In genomic region chr11:104468751-104469268, GRCm38 (mm10) we compare ENCODE assay signal across 8 mouse cellular contexts. TPM values are rescaled to one million over a fixed set of nuclear protein-coding genes. Genes with fewer than 3 reads are reported as not detected.
A peak's percentile ranks its signal among the peaks of the same experiment; 100 is the strongest.
DNase-seq lines count a peak whose midpoint lies in the region; ATAC-seq and TF ChIP-seq lines count a peak whose summit lies in the region.

Gene Kansl1 (minus strand): TSS chr11:104468861.

- peak; percentile 31; the same call in 1 of the 2 replicates for ATAC-seq in cerebellum, adult (ENCODE audit: insufficient number of reproducible peaks, low FRiP score, low TSS enrichment)
- ATAC-seq in forebrain, embryonic 13.5 days = peak; percentile 79
- 0 out of 4 replicates have a peak, but pooled peaks of 1 of the 2 experiments have one; percentile 16 for ATAC-seq in hematopoietic stem cell, adult 5-6 weeks (replicated peaks in 1 of 2; ENCODE audit: insufficient read depth in 1 of 2, low FRiP score in 2 of 2, low TSS enrichment in 1 of 2, low read depth in 1 of 2, poor library complexity in 2 of 2, severe bottlenecking in 2 of 2)
- peak; percentile 85 for ATAC-seq in midbrain, embryonic 11.5 days (ENCODE audit: low FRiP score)

- 0 out of 2 replicates have a peak, but pooled peaks cover 2% of the 10 kb centered on the region for H3K27me3 ChIP-seq in spleen, adult 2 months (ENCODE audit: control insufficient read depth, insufficient read depth, low read length)
- no peaks in the 10 kb centered on the region for H3K27me3 ChIP-seq in forebrain, embryonic 13.5 days
- H3K27me3 ChIP-seq in limb, embryonic 10.5 days (ENCODE audit: low read depth, poor library complexity, severe bottlenecking) = no peaks in the 10 kb centered on the region
- H3K27me3 ChIP-seq in midbrain, embryonic 11.5 days (ENCODE audit: control insufficient read depth, insufficient read depth, low read length) = no peaks in the 10 kb centered on the region

- TF ChIP-seq CTCF in spleen, adult 2 months (IDR thresholded peaks at IDR 0.05; ENCODE audit: extremely low read depth, insufficient read depth, insufficient read length, insufficient replicate concordance) = no peak

- H3K4me1 ChIP-seq in spleen, adult 2 months (ENCODE audit: control insufficient read depth, insufficient read depth, insufficient read length) = no peaks in the 10 kb centered on the region; the same call in 1 of the 2 replicates
- peaks cover 21% of the 10 kb centered on the region for H3K4me1 ChIP-seq in forebrain, embryonic 13.5 days
- peaks cover 18% of the 10 kb centered on the region for H3K4me1 ChIP-seq in limb, embryonic 10.5 days
- peaks cover 8% of the 10 kb centered on the region; the same call in 1 of the 2 replicates for H3K4me1 ChIP-seq in midbrain, embryonic 11.5 days (ENCODE audit: control insufficient read depth, insufficient read depth, low read length)

- WGBS in spleen, adult 2 months = 1% methylated on average over 47 of the region's 69 CpGs
- WGBS in forebrain, embryonic 13.5 days = 0% methylated on average over 39 of the region's 69 CpGs
- WGBS in limb, embryonic 10.5 days = 1% methylated on average over 68 of the region's 69 CpGs
- WGBS in midbrain, embryonic 11.5 days = under 1% methylated on average over 49 of the region's 69 CpGs

- peak within 1 kb of the TSS; percentile 69 for H3K4me3 ChIP-seq in spleen, adult 2 months (ENCODE audit: extremely low read depth, insufficient read depth, insufficient read length)
- peak within 1 kb of the TSS; percentile 98 for H3K4me3 ChIP-seq in forebrain, embryonic 13.5 days
- H3K4me3 ChIP-seq in limb, embryonic 10.5 days = peak within 1 kb of the TSS; percentile 100
- H3K4me3 ChIP-seq in midbrain, embryonic 11.5 days (ENCODE audit: low read depth, low read length) = peak within 1 kb of the TSS; percentile 97

- H3K9me3 ChIP-seq in forebrain, embryonic 13.5 days (replicated peaks) = no peaks in the 10 kb centered on the region
- H3K9me3 ChIP-seq in limb, embryonic 10.5 days (replicated peaks) = no peaks in the 10 kb centered on the region
- no peaks in the 10 kb centered on the region for H3K9me3 ChIP-seq in midbrain, embryonic 11.5 days (ENCODE audit: control insufficient read depth, low read length)

- peak in 1 of 2 experiments; percentile 16 for DNase-seq in spleen, adult 2 months (ENCODE audit: low read depth in 1 of 2, low spot score in 2 of 2)
- no peak for DNase-seq in spleen, adult 12 weeks (ENCODE audit: low spot score)
- DNase-seq in limb, embryonic 10.5 days (ENCODE audit: low spot score) = peak; percentile 74
- DNase-seq in midbrain, embryonic 11.5 days (ENCODE audit: low spot score, missing footprints) = peak; percentile 93
- DNase-seq in urinary bladder, postnatal 14 days (ENCODE audit: low spot score) = peak; percentile 32

- TF ChIP-seq POLR2A in spleen, adult 2 months (IDR thresholded peaks at IDR 0.05; ENCODE audit: low read depth, low read length) = no peak

- H3K27ac ChIP-seq in spleen, adult 2 months (ENCODE audit: insufficient read depth, low read length) = peak within 1 kb of the TSS; percentile 22; the same call in 1 of the 2 replicates
- H3K27ac ChIP-seq in forebrain, embryonic 13.5 days = 0 out of 2 replicates have a peak within 1 kb of the TSS, but pooled peaks have one; percentile 38
- H3K27ac ChIP-seq in limb, embryonic 10.5 days = peak within 1 kb of the TSS; percentile 98
- peak within 1 kb of the TSS; percentile 50 for H3K27ac ChIP-seq in midbrain, embryonic 11.5 days (ENCODE audit: low read depth, low read length)

- peak within 1 kb of the TSS; percentile 80 for H3K4me2 ChIP-seq in forebrain, embryonic 13.5 days
- H3K4me2 ChIP-seq in midbrain, embryonic 11.5 days = peak within 1 kb of the TSS; percentile 73

- H3K9ac ChIP-seq in forebrain, embryonic 13.5 days = peak within 1 kb of the TSS; percentile 96
- peak within 1 kb of the TSS; percentile 96 for H3K9ac ChIP-seq in midbrain, embryonic 11.5 days (ENCODE audit: low read length)

- peaks cover 2% of the 10 kb centered on the region for H3K36me3 ChIP-seq in spleen, adult 2 months (ENCODE audit: control insufficient read depth, insufficient read depth, low read length)
- peaks cover 10% of the 10 kb centered on the region; the same call in 1 of the 2 replicates for H3K36me3 ChIP-seq in forebrain, embryonic 13.5 days (ENCODE audit: poor library complexity, severe bottlenecking)
- H3K36me3 ChIP-seq in limb, embryonic 10.5 days = peaks cover 28% of the 10 kb centered on the region
- H3K36me3 ChIP-seq in midbrain, embryonic 11.5 days (ENCODE audit: control insufficient read depth, insufficient read depth, low read length) = no peaks in the 10 kb centered on the region

RNA-seq across cellular contexts. Expression of gene Kansl1, which starts in this region (rescaled TPM):
- polyA plus RNA-seq in spleen, adult 2 months (2012; rRNA removed) = 93.0 and 120 TPM in 2 replicates
- polyA plus RNA-seq in forebrain, embryonic 13.5 days (2015; fragmentation: Nextera tagmentation; extraction: Ambion mirVana) = 26.1 and 29.3 TPM in 2 replicates
- total RNA-seq in hematopoietic stem cell, adult 5-6 weeks (2017) = 45.5 and 49.5 TPM in 2 replicates
- 26.9 and 30.4 TPM in 2 replicates for polyA plus RNA-seq in limb, embryonic 10.5 days (2016; fragmentation: Nextera tagmentation; extraction: Ambion mirVana)
- 31.7 and 32.9 TPM in 2 replicates for polyA plus RNA-seq in midbrain, embryonic 11.5 days (2014; fragmentation: Nextera tagmentation; extraction: Ambion mirVana)

Comparison
In these comparisons a context has a peak if more than half of its experiments do, and no peak if none do; other contexts are left out.
1. H3K27ac ChIP-seq: peak in every context shown above with its lines; median percentile 98 in limb, embryonic 10.5 days; 50 in midbrain, embryonic 11.5 days; 38 in forebrain, embryonic 13.5 days; 22 in spleen, adult 2 months.